Mouse (Mus musculus) CD4-positive helper T cell, adult 2 months (primary cell): ENCODE measurements at regions not wholly inside any gene's neighbourhood (a gene's known extent, or its start where the extent isn't known, plus 50 kb on each side); places are given as distances from the start of the nearest gene placed in this dataset.
A peak's percentile ranks its signal among the peaks of the same experiment; 100 is the strongest.
"Not testable (repeated sequence)": the region's sequence is repeated elsewhere in the genome, so short reads cannot be mapped to it uniquely, and the experiment has no call there.

Experiments used
- DNase-seq: peaks from one replicate; pipeline ENCODE4 v3.0.0-alpha.2; 2012; ENCODE audit warnings: low read depth, missing footprints, low spot score

GRCm38 (mm10) chr12:32434506-32435002 lies 56.0 kb downstream of the Ccdc71l start:
- no peak for DNase-seq

DNA sequence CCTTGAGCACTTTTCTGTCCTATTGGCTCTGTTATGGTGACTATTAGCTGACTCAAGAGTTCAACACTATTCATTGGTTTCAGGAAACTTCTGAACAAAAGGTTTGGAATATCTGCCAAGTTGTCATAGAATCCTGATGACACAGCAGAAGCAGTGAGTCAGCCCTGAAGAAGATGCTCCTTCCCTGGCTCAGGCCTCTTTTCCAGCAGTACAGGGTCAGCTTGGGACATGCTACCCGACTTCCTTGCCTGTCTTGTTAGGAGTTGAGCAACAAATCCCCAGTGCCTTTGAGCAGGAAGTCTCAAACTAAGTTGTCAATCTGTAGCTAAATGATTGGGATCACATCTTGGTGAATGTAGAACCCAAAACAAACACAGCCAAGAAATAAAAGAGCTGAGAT lies 56.6 kb downstream of the Ccdc71l start:
- no peak for DNase-seq

DNA sequence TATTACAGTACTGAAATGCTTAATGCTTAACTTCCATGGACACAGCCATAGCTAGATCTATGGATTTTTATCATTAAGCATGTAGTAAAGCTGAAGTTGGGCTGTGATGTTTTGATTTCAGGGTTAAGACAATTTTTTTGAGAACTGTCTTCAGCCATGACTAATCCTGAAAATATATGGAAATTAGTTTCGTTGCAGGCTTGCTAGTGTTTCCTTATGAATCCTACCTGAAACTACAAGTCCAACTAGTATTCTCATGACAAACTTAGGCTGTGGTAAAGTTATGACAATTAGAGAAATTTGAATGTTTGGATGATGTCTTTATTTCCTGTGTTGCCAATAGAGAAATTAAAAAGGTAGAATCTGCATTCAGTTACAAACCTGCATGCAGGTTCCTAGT lies 59.7 kb downstream of the Ccdc71l start:
- DNase-seq: no peak

DNA sequence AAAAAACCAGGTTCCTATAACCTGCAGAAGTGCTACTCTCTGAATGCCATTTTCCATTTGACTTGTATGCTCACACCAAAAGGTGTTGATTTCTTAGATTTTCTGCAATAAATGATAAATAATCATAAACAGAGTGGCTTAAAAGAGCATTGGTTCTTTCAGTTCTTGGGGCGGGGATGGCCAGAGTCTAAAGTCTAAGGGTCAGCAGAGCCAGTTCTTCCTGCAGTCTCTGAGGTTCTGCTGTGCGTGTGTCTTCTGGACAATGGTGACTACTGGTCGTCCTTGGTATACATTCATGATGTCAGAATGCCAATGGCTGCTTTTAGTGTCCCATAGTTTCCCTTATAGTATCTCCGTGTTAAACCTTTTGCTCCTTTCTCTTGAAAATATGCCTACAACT lies 66.3 kb downstream of the Ccdc71l start:
- DNase-seq: no peak

- DNase-seq: no peak
These were observed 67.4 kb downstream of the Ccdc71l start for GRCm38 (mm10) chr12:32445874-32446273.

DNA sequence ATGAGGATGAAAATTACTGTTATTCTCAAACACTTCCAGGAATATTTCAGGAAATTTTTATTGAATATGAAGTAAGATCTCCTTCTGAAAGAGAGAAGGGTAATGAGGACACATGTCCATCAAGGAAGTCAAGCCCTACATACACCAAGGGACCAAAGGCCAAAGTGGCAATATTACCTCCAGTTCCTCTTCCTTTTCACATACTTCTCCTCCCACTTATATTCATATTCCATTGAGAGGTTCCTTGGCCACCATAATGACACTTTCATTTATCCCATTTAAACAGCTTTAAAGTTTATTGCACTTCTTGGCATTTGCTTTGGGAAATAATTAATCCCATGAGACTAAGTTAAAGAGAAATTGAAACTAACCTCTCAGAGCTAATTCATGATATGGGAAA lies 70.9 kb downstream of the Ccdc71l start:
- DNase-seq: no peak

GRCm38 (mm10) chr12:32451226-32451625 lies 72.7 kb downstream of the Ccdc71l start:
- DNase-seq: no peak

DNA sequence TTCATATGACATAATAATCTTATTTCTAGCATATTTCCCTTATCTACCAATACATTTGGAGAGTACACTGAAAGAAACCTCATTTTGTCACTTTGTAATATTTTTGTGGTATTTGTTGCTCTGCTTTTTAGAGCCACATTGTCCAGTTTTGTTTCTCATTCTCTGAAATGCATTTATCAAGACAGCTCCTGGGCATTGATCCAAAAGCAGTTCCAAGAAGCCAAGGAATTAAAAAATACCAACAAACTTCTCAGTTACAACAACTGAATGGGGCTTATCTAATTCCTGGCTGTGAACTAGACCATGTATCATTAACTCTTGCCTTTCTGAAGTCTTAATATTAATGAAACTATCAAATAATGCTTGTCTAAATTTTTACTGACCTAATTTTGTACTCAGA lies 76.3 kb downstream of the Ccdc71l start:
- DNase-seq: no peak

- DNase-seq: not testable (repeated sequence)
These were observed 76.7 kb downstream of the Ccdc71l start for GRCm38 (mm10) chr12:32455231-32455630.

GRCm38 (mm10) chr12:32455913-32456312 lies 77.4 kb downstream of the Ccdc71l start:
- DNase-seq: no peak

- no peak for DNase-seq
These were observed 78.3 kb downstream of the Ccdc71l start for GRCm38 (mm10) chr12:32456796-32457195.

GRCm38 (mm10) chr12:32458386-32458785 lies 79.9 kb downstream of the Ccdc71l start:
- DNase-seq: no peak

- DNase-seq: no peak
These were observed 82.0 kb downstream of the Ccdc71l start for GRCm38 (mm10) chr12:32460330-32460998.

GRCm38 (mm10) chr12:32465371-32465770 lies 86.9 kb downstream of the Ccdc71l start:
- DNase-seq: no peak

- DNase-seq: no peak
These were observed 91.4 kb downstream of the Ccdc71l start for GRCm38 (mm10) chr12:32469863-32470262.

- no peak for DNase-seq
These were observed 100.9 kb downstream of the Ccdc71l start for GRCm38 (mm10) chr12:32479451-32479850.

DNA sequence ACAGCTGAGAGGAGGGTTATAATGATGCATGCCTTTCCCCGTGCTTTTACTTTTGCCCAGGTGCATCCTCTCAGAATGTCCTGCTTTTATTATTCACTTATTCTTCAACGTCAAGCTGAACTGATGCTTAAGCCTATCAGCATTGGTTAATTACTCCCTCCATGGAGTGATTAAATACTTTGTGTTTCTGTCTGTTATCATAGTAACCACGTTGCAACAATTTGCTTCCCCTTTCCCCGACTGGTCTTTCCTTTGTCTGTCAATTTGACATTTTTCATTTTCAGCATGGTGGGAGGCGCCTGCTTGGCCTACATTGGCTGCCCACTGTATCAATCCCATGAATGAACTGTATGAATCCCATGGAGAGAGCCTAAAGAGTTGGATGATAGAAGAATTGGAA lies 101.8 kb downstream of the Ccdc71l start:
- DNase-seq: no peak

GRCm38 (mm10) chr12:32481051-32481450 lies 102.5 kb downstream of the Ccdc71l start:
- no peak for DNase-seq

DNA sequence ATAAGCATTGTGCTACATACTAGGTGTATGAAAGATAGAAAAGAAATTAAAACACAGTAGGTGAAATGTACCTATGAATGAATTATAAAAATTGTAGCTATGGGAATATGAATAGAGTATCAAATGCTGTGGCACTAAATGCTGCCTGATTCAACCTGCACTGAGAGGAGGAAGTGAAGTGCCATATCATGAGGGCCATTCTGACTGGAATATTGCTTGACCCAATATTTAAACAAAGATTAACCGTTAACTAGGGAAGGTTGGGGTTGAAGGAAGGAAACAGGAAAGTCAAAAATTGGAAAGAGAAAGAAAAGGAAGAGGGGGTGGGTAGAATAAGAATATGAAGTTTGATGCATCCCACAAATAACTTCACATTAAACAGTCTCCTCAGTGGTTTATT lies 103.8 kb downstream of the Ccdc71l start:
- DNase-seq: no peak

GRCm38 (mm10) chr12:32482777-32483176 lies 104.3 kb downstream of the Ccdc71l start:
- no peak for DNase-seq

- no peak for DNase-seq
These were observed 107.7 kb downstream of the Ccdc71l start for GRCm38 (mm10) chr12:32486246-32486645.

- peak; percentile 14 for DNase-seq
These were observed 108.2 kb downstream of the Ccdc71l start for GRCm38 (mm10) chr12:32486729-32487128.

DNA sequence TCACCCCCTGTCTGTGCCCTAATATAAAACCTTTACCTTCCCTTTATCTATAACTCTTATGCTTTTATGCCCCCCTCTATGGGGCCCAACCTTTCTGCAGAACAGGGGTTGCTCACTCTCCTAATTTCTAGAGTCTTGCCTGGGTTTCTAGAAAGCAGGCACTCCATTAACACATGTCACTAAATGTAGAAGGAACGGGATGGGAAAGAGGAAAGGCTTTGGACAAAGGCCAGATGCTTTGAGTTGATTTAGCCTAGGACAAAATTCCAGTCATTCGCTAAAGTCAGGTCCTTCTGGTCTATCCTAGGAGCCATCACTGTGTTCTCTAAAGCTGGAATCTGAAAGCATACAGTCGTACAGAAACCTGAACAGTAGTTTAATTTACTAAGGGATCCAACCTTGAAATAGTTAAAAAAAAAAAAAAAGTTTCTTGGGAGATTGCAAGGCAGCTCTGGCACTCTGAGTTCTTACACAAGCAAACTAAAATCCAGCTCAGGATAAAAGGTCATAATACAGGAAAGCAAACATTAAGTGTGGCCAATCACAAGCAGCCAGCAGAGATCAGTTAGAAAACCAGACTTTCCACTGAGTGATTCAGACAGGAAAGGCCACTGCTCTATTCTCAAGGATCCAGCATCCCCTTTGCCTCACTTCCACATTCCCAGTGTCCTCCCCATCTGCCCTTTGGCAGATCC lies 109.5 kb downstream of the Ccdc71l start:
- no peak for DNase-seq
